Mouse (Mus musculus): ENCODE results near the gene Dleu7.

DNA sequence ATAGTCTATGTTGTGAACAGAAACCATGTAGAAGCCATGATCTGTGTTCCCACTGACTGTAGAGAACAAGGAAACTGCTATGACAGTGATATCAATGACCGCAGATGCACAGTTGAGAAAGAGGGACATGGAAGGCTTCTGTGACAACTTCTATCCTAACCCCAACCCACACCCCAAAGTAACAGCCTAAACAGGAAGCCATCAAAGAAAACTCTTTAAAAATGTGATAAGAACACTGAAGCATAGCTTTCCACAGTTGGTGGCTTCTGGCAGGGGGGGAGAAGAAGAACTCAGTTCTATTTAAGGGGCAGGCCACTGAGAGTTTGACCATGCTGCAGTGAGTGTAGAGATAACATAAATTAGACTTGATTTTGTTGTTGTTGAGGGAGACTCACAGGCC, 18.8 kb upstream of the Dleu7 start:
- no peak for TF ChIP-seq EP300 (IDR thresholded peaks at IDR 0.05; ENCODE audit: low read depth)
- no peak for TF ChIP-seq CTCF (IDR thresholded peaks at IDR 0.05; ENCODE audit: low read depth)

Data from liver, embryonic 14.5 days (tissue).